Mouse (Mus musculus) neural tube, embryonic 11.5 days (tissue): ENCODE measurements at regions not wholly inside any gene's neighbourhood (a gene's known extent, or its start where the extent isn't known, plus 50 kb on each side); places are given as distances from the start of the nearest gene placed in this dataset.

Experiments used
- ATAC-seq: fragments of 200-750 bp; cut with Nextera tagmentation; 2 replicates; pipeline ENCODE4 v1.8.0; 2017; ENCODE audit warnings: moderate number of reproducible peaks, mild to moderate bottlenecking, moderate TSS enrichment, moderate library complexity; ENCODE audit not compliant: insufficient read depth, low FRiP score, low TSS enrichment
- DNase-seq: peaks from one replicate; pipeline ENCODE4 v3.0.0-alpha.2; 2015; ENCODE audit warnings: low spot score
- H3K27ac ChIP-seq: fragments of 300-500 bp; sonication (generic); 2 replicates; pipeline ENCODE4 v1.5.1; 2014; ENCODE audit warnings: low read depth, mild to moderate bottlenecking, low read length
- H3K27me3 ChIP-seq: fragments of 300-500 bp; sonication (generic); 2 replicates; pipeline ENCODE4 v1.6.1; 2014; ENCODE audit warnings: mild to moderate bottlenecking, low read length, mixed read lengths; ENCODE audit not compliant: control insufficient read depth, insufficient read depth
- H3K36me3 ChIP-seq: fragments of 300-500 bp; sonication (generic); 2 replicates; pipeline ENCODE4 v1.6.1; 2014; ENCODE audit warnings: mild to moderate bottlenecking, low read length, moderate library complexity, mixed read lengths; ENCODE audit not compliant: control insufficient read depth, insufficient read depth
- H3K4me1 ChIP-seq: fragments of 300-500 bp; sonication (generic); 2 replicates; pipeline ENCODE4 v1.6.1; 2014; ENCODE audit warnings: low read length, mixed read lengths; ENCODE audit not compliant: control insufficient read depth, insufficient read depth
- H3K4me2 ChIP-seq: fragments of 300-500 bp; sonication (generic); 2 replicates; pipeline ENCODE4 v1.6.1; 2014; ENCODE audit warnings: low read depth, mild to moderate bottlenecking, moderate library complexity
- H3K4me3 ChIP-seq: fragments of 300-500 bp; sonication (generic); 2 replicates; pipeline ENCODE4 v1.5.1; 2014; ENCODE audit warnings: low read depth, low read length
- H3K9ac ChIP-seq: fragments of 300-500 bp; sonication (generic); 2 replicates; pipeline ENCODE4 v1.6.1; 2014; ENCODE audit warnings: mild to moderate bottlenecking, low read length
- H3K9me3 ChIP-seq: fragments of 300-500 bp; sonication (generic); 2 replicates; pipeline ENCODE4 v1.6.1; 2016; ENCODE audit warnings: low read length; ENCODE audit not compliant: control insufficient read depth
- WGBS: fragments of 180-500 bp; shearing (Covaris S2); extraction: QIAGEN DNeasy Blood & Tissue Kit; methylation state at CpG from one replicate; pipeline ENCODE4 v1.1.7; 2014; 5-methylcytosine and 5-hydroxymethylcytosine counted together

DNA sequence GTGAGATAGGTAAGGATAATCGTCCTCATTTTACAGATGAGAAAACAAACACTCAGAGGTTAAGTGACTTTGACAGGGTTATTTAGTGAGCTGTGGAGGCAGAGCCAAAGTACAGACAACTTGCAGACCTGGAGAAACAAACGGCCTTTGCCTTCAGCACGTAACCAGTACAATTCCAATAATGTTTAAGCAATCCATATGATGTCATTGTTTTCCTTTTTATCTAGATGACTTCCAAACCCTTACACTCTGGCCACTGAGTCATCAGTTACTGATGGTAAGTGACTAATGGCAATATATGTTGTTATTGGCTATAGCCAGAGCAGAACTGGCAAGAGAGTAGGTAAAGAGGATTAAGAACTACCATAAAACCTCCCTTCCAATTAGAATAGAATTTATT lies 567.6 kb downstream of the Adgrl2 start:
- ATAC-seq (no peak), DNase-seq (no peak)
- Histone ChIP-seq H3K4me1 (0 out of 2 replicates have a peak, but pooled peaks cover 2% of the 10 kb centered on the region), H3K4me3 (no peak overlapping the region), H3K4me2 (no peak overlapping the region), H3K9me3 (no peaks in the 10 kb centered on the region), H3K27me3 (no peaks in the 10 kb centered on the region), H3K27ac (no peak overlapping the region), H3K36me3 (no peaks in the 10 kb centered on the region), H3K9ac (no peak overlapping the region)
- 69% methylated on average over 3 of the region's 3 CpGs for WGBS

GRCm38 (mm10) chr3:148422205-148422604 lies 568.1 kb downstream of the Adgrl2 start:
- Histone ChIP-seq H3K4me2 (no peak overlapping the region), H3K27ac (no peak overlapping the region), H3K4me3 (no peak overlapping the region), H3K4me1 (0 out of 2 replicates have a peak, but pooled peaks cover 2% of the 10 kb centered on the region), H3K27me3 (no peaks in the 10 kb centered on the region), H3K9ac (no peak overlapping the region), H3K36me3 (no peaks in the 10 kb centered on the region), H3K9me3 (no peaks in the 10 kb centered on the region)
- ATAC-seq, result no peak
- WGBS, result 78% methylated on average over 2 of the region's 2 CpGs
- no peak for DNase-seq

DNA sequence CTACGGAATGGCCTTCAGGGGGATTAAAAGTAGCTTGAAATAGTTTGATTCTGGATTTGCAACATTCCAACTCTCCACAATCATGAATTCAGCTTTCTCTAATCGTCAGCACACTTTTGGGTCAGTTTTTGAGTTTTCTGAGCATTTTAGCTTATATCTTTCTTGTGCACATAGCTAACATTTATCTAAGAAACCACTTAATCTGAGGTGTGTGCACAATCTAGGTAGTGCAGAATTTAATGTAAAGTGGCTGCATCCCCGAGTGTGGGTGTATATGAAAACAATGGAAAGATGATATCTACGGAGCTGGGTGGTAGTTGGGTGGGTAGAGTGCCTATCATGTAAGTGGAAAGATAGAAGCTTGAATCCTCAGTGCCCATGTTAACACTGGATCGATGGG lies 570.1 kb downstream of the Adgrl2 start:
- Histone ChIP-seq H3K9me3 (no peaks in the 10 kb centered on the region), H3K36me3 (no peaks in the 10 kb centered on the region), H3K27me3 (no peaks in the 10 kb centered on the region), H3K4me3 (no peak overlapping the region), H3K4me2 (no peak overlapping the region), H3K4me1 (0 out of 2 replicates have a peak, but pooled peaks cover 2% of the 10 kb centered on the region), H3K27ac (no peak overlapping the region), H3K9ac (no peak overlapping the region)
- no peak for DNase-seq
- 91% methylated on average over 5 of the region's 5 CpGs for WGBS
- no peak for ATAC-seq

- Histone ChIP-seq H3K27me3 (no peaks in the 10 kb centered on the region), H3K4me1 (0 out of 2 replicates have a peak, but pooled peaks cover 2% of the 10 kb centered on the region), H3K9ac (no peak overlapping the region), H3K27ac (no peak overlapping the region), H3K36me3 (no peaks in the 10 kb centered on the region), H3K9me3 (no peaks in the 10 kb centered on the region), H3K4me2 (no peak overlapping the region), H3K4me3 (no peak overlapping the region)
- 78% methylated on average over 2 of the region's 2 CpGs for WGBS
- no peak for DNase-seq
- ATAC-seq, result no peak
Observed at GRCm38 (mm10) chr3:148419462-148420074, 570.8 kb downstream of the Adgrl2 start.

GRCm38 (mm10) chr3:148418067-148418466 lies 572.3 kb downstream of the Adgrl2 start:
- H3K9ac ChIP-seq, result no peak overlapping the region
- WGBS, result 12% methylated on average over 6 of the region's 6 CpGs
- no peak overlapping the region for H3K4me3 ChIP-seq
- ATAC-seq (no peak), DNase-seq (no peak)
- H3K4me1 ChIP-seq, result no peaks in the 10 kb centered on the region
- no peaks in the 10 kb centered on the region for H3K27me3 ChIP-seq
- no peaks in the 10 kb centered on the region for H3K36me3 ChIP-seq
- no peak overlapping the region for H3K4me2 ChIP-seq
- H3K27ac ChIP-seq, result no peak overlapping the region
- H3K9me3 ChIP-seq, result no peaks in the 10 kb centered on the region

GRCm38 (mm10) chr3:148415443-148415842 lies 574.9 kb downstream of the Adgrl2 start:
- H3K27me3 ChIP-seq, result no peaks in the 10 kb centered on the region
- no peak overlapping the region for H3K4me2 ChIP-seq
- H3K9ac ChIP-seq, result no peak overlapping the region
- ATAC-seq, result no peak
- H3K4me1 ChIP-seq, result no peaks in the 10 kb centered on the region
- no peak overlapping the region for H3K4me3 ChIP-seq
- 87% methylated on average over 7 of the region's 7 CpGs for WGBS
- DNase-seq, result no peak
- H3K27ac ChIP-seq, result no peak overlapping the region
- no peaks in the 10 kb centered on the region for H3K9me3 ChIP-seq
- H3K36me3 ChIP-seq, result no peaks in the 10 kb centered on the region

- Histone ChIP-seq H3K36me3 (no peaks in the 10 kb centered on the region), H3K9me3 (no peaks in the 10 kb centered on the region), H3K27ac (no peak overlapping the region), H3K4me1 (no peaks in the 10 kb centered on the region), H3K4me2 (no peak overlapping the region), H3K4me3 (no peak overlapping the region), H3K9ac (no peak overlapping the region), H3K27me3 (no peaks in the 10 kb centered on the region)
- WGBS, result 100% methylated on average over 1 of the region's 1 CpGs
- DNase-seq, result no peak
- no peak for ATAC-seq
Observed at GRCm38 (mm10) chr3:148413027-148413426, 577.3 kb downstream of the Adgrl2 start.

GRCm38 (mm10) chr3:148412191-148412590 lies 578.2 kb downstream of the Adgrl2 start:
- Histone ChIP-seq H3K36me3 (no peaks in the 10 kb centered on the region), H3K27me3 (no peaks in the 10 kb centered on the region), H3K9me3 (no peaks in the 10 kb centered on the region), H3K4me3 (no peak overlapping the region), H3K27ac (no peak overlapping the region), H3K9ac (no peak overlapping the region), H3K4me2 (no peak overlapping the region), H3K4me1 (no peaks in the 10 kb centered on the region)
- 96% methylated on average over 1 of the region's 1 CpGs for WGBS
- DNase-seq (no peak), ATAC-seq (no peak)

DNA sequence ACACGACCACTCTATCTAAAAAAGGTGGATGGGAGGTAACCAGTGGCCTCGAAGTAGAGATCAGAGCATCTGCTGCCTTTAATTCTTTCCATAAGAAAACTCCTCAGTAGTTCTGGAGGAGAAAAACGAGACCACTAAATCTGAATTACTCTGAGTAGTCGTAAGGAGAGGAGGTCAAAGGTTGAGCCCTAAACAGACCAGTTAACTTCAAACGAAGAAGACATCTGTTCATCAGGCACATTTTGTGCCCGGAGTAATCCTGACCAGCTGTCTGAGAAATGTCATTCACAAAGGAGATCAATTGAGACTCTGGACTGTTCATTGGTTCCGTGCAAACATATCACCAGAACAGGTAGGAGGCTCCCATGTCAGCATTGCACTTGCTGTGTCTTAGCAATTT lies 592.0 kb downstream of the Adgrl2 start:
- Histone ChIP-seq H3K9me3 (no peaks in the 10 kb centered on the region), H3K4me2 (no peak overlapping the region), H3K27me3 (no peaks in the 10 kb centered on the region), H3K4me1 (no peaks in the 10 kb centered on the region), H3K4me3 (no peak overlapping the region), H3K36me3 (no peaks in the 10 kb centered on the region), H3K9ac (no peak overlapping the region), H3K27ac (no peak overlapping the region)
- DNase-seq (no peak), ATAC-seq (no peak)
- WGBS, result 15% methylated on average over 7 of the region's 7 CpGs
